Comparison of ENCODE assay signal across 9 mouse cellular contexts in the genomic region with DNA sequence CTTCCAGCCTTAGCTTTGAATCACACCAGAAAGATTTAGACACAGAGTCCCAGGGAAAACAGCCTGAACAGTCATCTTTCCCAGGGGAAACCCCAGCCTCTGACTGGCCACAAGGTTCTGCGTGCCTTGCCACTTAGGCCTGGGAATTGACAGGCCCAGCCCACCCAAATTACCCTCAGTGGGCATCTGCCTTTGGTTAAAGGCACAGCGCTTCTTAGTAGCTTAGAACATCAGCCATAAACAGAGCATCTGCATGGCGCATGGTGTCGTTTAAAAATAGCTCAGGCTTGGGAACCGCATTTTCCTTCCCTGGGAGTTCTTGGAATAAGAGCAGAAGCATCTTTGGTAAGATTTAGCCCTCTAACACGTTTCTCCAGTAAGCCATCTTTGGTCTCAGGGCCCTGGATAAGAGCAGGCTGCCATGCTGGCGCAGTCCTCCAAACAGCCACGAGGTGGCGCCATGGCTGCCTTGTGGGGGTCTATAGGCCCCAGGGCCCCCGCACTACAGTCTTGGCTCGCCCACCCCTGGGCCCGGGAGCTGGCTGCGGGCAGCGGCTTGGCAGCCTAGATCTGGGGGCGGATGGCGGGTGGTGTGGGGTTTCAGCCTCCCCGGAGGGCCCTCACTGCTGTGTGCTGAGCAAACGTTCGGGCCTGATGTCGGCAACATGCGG.
DNase-seq lines count a peak whose midpoint lies in the region; ATAC-seq and TF ChIP-seq lines count a peak whose summit lies in the region.
"Had no signal": no experiment of that assay in that cellular context is flagged by ENCODE, and none has a peak within 500 bp of the region (broad histone marks: within the 10 kb centered on the region; RNA-seq: fewer than 3 reads in every experiment).

No protein-coding gene starts in this region.

- no peak overlapping the region for H3K27ac ChIP-seq in cerebellum, adult 2 months (ENCODE audit: insufficient read depth, low read length)
- H3K27ac ChIP-seq in ES-Bruce4 (ENCODE audit: insufficient read depth, low read length), result no peak overlapping the region
- H3K27ac ChIP-seq in intestine, embryonic 14.5 days (ENCODE audit: low read depth), result no peak overlapping the region
- H3K27ac ChIP-seq in lung, embryonic 15.5 days, result no peak overlapping the region
- H3K27ac ChIP-seq in small intestine, adult 2 months (ENCODE audit: insufficient read depth, low read depth, low read length), result no peak overlapping the region
- H3K27ac ChIP-seq: macrophage had no signal

- no peaks in the 10 kb centered on the region for H3K27me3 ChIP-seq in cerebellum, adult 2 months (ENCODE audit: control insufficient read depth, insufficient read depth, low read length)
- H3K27me3 ChIP-seq in ES-Bruce4 (ENCODE audit: control insufficient read depth, insufficient read depth, low read length, poor library complexity, severe bottlenecking), result no peaks in the 10 kb centered on the region
- H3K27me3 ChIP-seq in intestine, embryonic 14.5 days (replicated peaks; ENCODE audit: control insufficient read depth, insufficient read depth, low read length), result no peaks in the 10 kb centered on the region
- no peaks in the 10 kb centered on the region for H3K27me3 ChIP-seq in lung, embryonic 15.5 days
- H3K27me3 ChIP-seq in small intestine, adult 2 months (ENCODE audit: control insufficient read depth, insufficient read depth, low read length), result no peaks in the 10 kb centered on the region

- intact Hi-C loops in gastrocnemius, postnatal 14 days (cut with DNase I; ENCODE audit: low total_unique reads), result no loop called here

- no peak overlapping the region for H3K4me3 ChIP-seq in cerebellum, adult 2 months (replicated peaks; ENCODE audit: insufficient read depth, low read depth, low read length)
- H3K4me3 ChIP-seq in ES-Bruce4 (ENCODE audit: low read depth, low read length), result peak overlapping the region; percentile 30; the same call in 1 of the 2 replicates
- no peak overlapping the region for H3K4me3 ChIP-seq in intestine, embryonic 14.5 days (ENCODE audit: low read depth, low read length)
- peak overlapping the region; percentile 18; the same call in 1 of the 2 replicates for H3K4me3 ChIP-seq in lung, embryonic 15.5 days
- no peak overlapping the region for H3K4me3 ChIP-seq in small intestine, adult 2 months (ENCODE audit: low read depth, low read length)

- peak; percentile 21; the same call in 1 of the 2 replicates for TF ChIP-seq CTCF in cerebellum, adult 2 months (IDR thresholded peaks at IDR 0.05; ENCODE audit: borderline replicate concordance, insufficient read depth, low read depth, low read length)
- peak; percentile 67 for TF ChIP-seq CTCF in ES-Bruce4 (IDR thresholded peaks at IDR 0.05; ENCODE audit: low read depth, low read length)
- TF ChIP-seq CTCF in small intestine, adult 2 months (IDR thresholded peaks at IDR 0.05; ENCODE audit: extremely low read depth, insufficient read length, insufficient replicate concordance, low read depth, low read length), result peak; percentile 38; the same call in 1 of the 2 replicates

- DNase-seq in cerebellum, adult 2 months, result no peak
- DNase-seq in cerebellum, adult 9-11 months, result no peak
- peak; percentile 42 to 70 for DNase-seq in cerebellum, postnatal 4 days (ENCODE audit: low spot score in 2 of 2)
- DNase-seq in gastrocnemius, postnatal 14 days, result peak; percentile 76
- DNase-seq in intestine, embryonic 14.5 days (ENCODE audit: low spot score), result peak; percentile 76

- 23% methylated on average over 21 of the region's 21 CpGs for WGBS in cerebellum, adult 2 months
- 34% methylated on average over 21 of the region's 21 CpGs for WGBS in intestine, embryonic 14.5 days
- 27% methylated on average over 21 of the region's 21 CpGs for WGBS in lung, embryonic 15.5 days
- 65% methylated on average over 21 of the region's 21 CpGs for WGBS in small intestine, adult 2 months

- no peaks in the 10 kb centered on the region for H3K9me3 ChIP-seq in ES-Bruce4 (replicated peaks; ENCODE audit: control insufficient read depth, insufficient read depth, low read length, poor library complexity, severe bottlenecking)
- H3K9me3 ChIP-seq in intestine, embryonic 14.5 days (ENCODE audit: control insufficient read depth, low read length), result no peaks in the 10 kb centered on the region
- H3K9me3 ChIP-seq in lung, embryonic 15.5 days, result no peaks in the 10 kb centered on the region

- no peak for TF ChIP-seq POLR2A in cerebellum, adult 2 months (IDR thresholded peaks at IDR 0.05; ENCODE audit: borderline replicate concordance, insufficient read depth, low read length)
- no peak for TF ChIP-seq POLR2A in ES-Bruce4 (IDR thresholded peaks at IDR 0.05; ENCODE audit: insufficient read depth, low read length)
- TF ChIP-seq POLR2A in small intestine, adult 2 months (IDR thresholded peaks at IDR 0.05; ENCODE audit: low read depth, low read length), result no peak

- H3K4me2 ChIP-seq in intestine, embryonic 14.5 days (ENCODE audit: low read length), result 0 out of 2 replicates have a peak overlapping the region, but pooled peaks have one; percentile 26
- peak overlapping the region; percentile 46 for H3K4me2 ChIP-seq in lung, embryonic 15.5 days

- no peaks in the 10 kb centered on the region for H3K36me3 ChIP-seq in ES-Bruce4 (ENCODE audit: control insufficient read depth, insufficient read depth, low read length, poor library complexity, severe bottlenecking)
- no peaks in the 10 kb centered on the region for H3K36me3 ChIP-seq in intestine, embryonic 14.5 days (ENCODE audit: control insufficient read depth, insufficient read depth, low read length)
- no peaks in the 10 kb centered on the region for H3K36me3 ChIP-seq in lung, embryonic 15.5 days
- no peaks in the 10 kb centered on the region for H3K36me3 ChIP-seq in small intestine, adult 2 months (ENCODE audit: control insufficient read depth, insufficient read depth, low read length)

- TF ChIP-seq EP300 in ES-Bruce4 (IDR thresholded peaks at IDR 0.05; ENCODE audit: insufficient read depth, low read depth, low read length), result no peak

- no peaks in the 10 kb centered on the region for H3K4me1 ChIP-seq in cerebellum, adult 2 months (ENCODE audit: control insufficient read depth, insufficient read depth, low read length)
- no peaks in the 10 kb centered on the region for H3K4me1 ChIP-seq in ES-Bruce4 (ENCODE audit: control insufficient read depth, insufficient read depth, low read length)
- peaks cover 5% of the 10 kb centered on the region; the same call in 1 of the 2 replicates for H3K4me1 ChIP-seq in intestine, embryonic 14.5 days (replicated peaks; ENCODE audit: control insufficient read depth, insufficient read depth, low read length)
- peaks cover 6% of the 10 kb centered on the region; the same call in 1 of the 2 replicates for H3K4me1 ChIP-seq in lung, embryonic 15.5 days
- H3K4me1 ChIP-seq in small intestine, adult 2 months (ENCODE audit: control insufficient read depth, insufficient read depth, insufficient read length, low read length), result peaks cover 2% of the 10 kb centered on the region; the same call in 1 of the 2 replicates

- no peak for ATAC-seq in intestine, embryonic 14.5 days (replicated peaks; ENCODE audit: low FRiP score, low TSS enrichment, low read depth)
- peak; percentile 58; the same call in 1 of the 2 replicates for ATAC-seq in lung, embryonic 15.5 days (ENCODE audit: borderline replicate concordance, extremely low read depth, low FRiP score, low TSS enrichment)

- no peak overlapping the region for H3K9ac ChIP-seq in ES-Bruce4 (ENCODE audit: low read depth, poor library complexity, severe bottlenecking)
- no peak overlapping the region for H3K9ac ChIP-seq in intestine, embryonic 14.5 days (ENCODE audit: low read length)
- H3K9ac ChIP-seq in lung, embryonic 15.5 days, result no peak overlapping the region

Comparison
In these comparisons a context has a peak if more than half of its experiments do, and no peak if none do; other contexts are left out.
1. DNase-seq: peak in cerebellum, postnatal 4 days (2 of 2), gastrocnemius, postnatal 14 days (single experiment) and intestine, embryonic 14.5 days (single experiment); none in cerebellum, adult 2 months (0 of 2) and cerebellum, adult 9-11 months (single experiment).
2. H3K4me3 ChIP-seq: peak in ES-Bruce4 (single experiment) and lung, embryonic 15.5 days (single experiment); none in cerebellum, adult 2 months (single experiment), intestine, embryonic 14.5 days (single experiment) and small intestine, adult 2 months (single experiment).
3. Peak in every context shown above with its lines, with median percentiles within 50 percentile points of each other: CTCF ChIP-seq.